Mouse (Mus musculus): ENCODE results near the gene Gm21256.
"Not testable (repeated sequence)": the region's sequence is repeated elsewhere in the genome, so short reads cannot be mapped to it uniquely, and the experiment has no call there.

Gene Gm21256

DNA sequence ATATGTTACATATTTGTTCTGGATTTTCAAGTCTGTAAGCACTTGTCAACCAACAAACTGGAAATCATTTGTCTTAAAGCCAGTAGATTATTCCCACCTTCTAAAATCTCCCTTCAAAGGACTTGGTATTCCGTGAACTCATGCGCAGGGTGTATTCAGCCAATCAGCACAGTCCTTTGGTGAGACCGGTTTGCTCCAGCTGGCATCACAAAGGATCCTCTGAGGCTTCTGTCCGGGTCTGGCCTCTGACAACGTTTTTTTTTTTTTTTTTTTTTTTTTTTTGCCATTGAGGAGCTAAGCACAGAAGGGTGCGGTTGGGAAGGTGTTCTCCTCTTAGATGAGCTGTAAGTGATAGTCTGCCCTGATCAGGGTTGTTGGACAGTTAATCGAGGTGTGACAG, at the start of gene Gm21256:
Gene Gm21256, plus strand, starts transcription at position 301 of the 400 bp plus-strand sequence.
- DNase-seq (ENCODE audit: low spot score), result not testable (repeated sequence)

All from T-cell, adult 2 months (primary cell).